11 mouse cellular contexts compared by ENCODE assay signal in genomic region chr10:69796421-69796886, GRCm38 (mm10).
A peak's percentile ranks its signal among the peaks of the same experiment; 100 is the strongest.
DNase-seq lines count a peak whose midpoint lies in the region; ATAC-seq lines count a peak whose summit lies in the region.
"Had no signal": no experiment of that assay in that cellular context is flagged by ENCODE, and none has a peak within 500 bp of the region (broad histone marks: within the 10 kb centered on the region; RNA-seq: fewer than 3 reads in every experiment).

No protein-coding gene starts in this region.

- DNase-seq in hindbrain, embryonic 14.5 days (ENCODE audit: low spot score): no peak
- no peak for DNase-seq in hindbrain, embryonic 11.5 days (ENCODE audit: low spot score)
- DNase-seq in right cerebral cortex, postnatal 14 days: peak; percentile 18
- DNase-seq in right cerebral cortex, adult 2 months (ENCODE audit: low spot score in 2 of 2): no peak
- DNase-seq in cerebellum, postnatal 14 days: peak; percentile 74 to 81
- no peak for DNase-seq in thymus, postnatal 4 days
- no peak for DNase-seq in urinary bladder, postnatal 14 days (ENCODE audit: low spot score)

- no peaks in the 10 kb centered on the region for H3K9me3 ChIP-seq in hindbrain, embryonic 14.5 days (ENCODE audit: control insufficient read depth, low read length)
- no peaks in the 10 kb centered on the region for H3K9me3 ChIP-seq in hindbrain, embryonic 11.5 days (ENCODE audit: control insufficient read depth, low read length)
- no peaks in the 10 kb centered on the region for H3K9me3 ChIP-seq in neural tube, embryonic 15.5 days (replicated peaks)
- H3K9me3 ChIP-seq: neural tube, embryonic 12.5 days had no signal

- H3K4me1 ChIP-seq in hindbrain, embryonic 14.5 days (replicated peaks; ENCODE audit: control insufficient read depth, insufficient read depth, low read length): peaks cover 30% of the 10 kb centered on the region
- no peaks in the 10 kb centered on the region for H3K4me1 ChIP-seq in hindbrain, embryonic 11.5 days (replicated peaks; ENCODE audit: control insufficient read depth, insufficient read depth, low read length)
- peaks cover 43% of the 10 kb centered on the region for H3K4me1 ChIP-seq in neural tube, embryonic 15.5 days

- no peaks in the 10 kb centered on the region for H3K36me3 ChIP-seq in hindbrain, embryonic 14.5 days (replicated peaks; ENCODE audit: control insufficient read depth, insufficient read depth)
- H3K36me3 ChIP-seq in hindbrain, embryonic 11.5 days (ENCODE audit: control insufficient read depth, insufficient read depth, low read length): no peaks in the 10 kb centered on the region
- no peaks in the 10 kb centered on the region for H3K36me3 ChIP-seq in neural tube, embryonic 15.5 days
- H3K36me3 ChIP-seq: neural tube, embryonic 12.5 days had no signal

- peak overlapping the region; percentile 39; the same call in 1 of the 2 replicates for H3K27ac ChIP-seq in hindbrain, embryonic 14.5 days
- no peak overlapping the region for H3K27ac ChIP-seq in hindbrain, embryonic 11.5 days (ENCODE audit: low read depth, low read length)
- peak overlapping the region; percentile 29; the same call in 1 of the 2 replicates for H3K27ac ChIP-seq in neural tube, embryonic 15.5 days (replicated peaks)
- H3K27ac ChIP-seq: neural tube, embryonic 12.5 days had no signal

- H3K9ac ChIP-seq in hindbrain, embryonic 14.5 days: no peak overlapping the region
- no peak overlapping the region for H3K9ac ChIP-seq in hindbrain, embryonic 11.5 days (ENCODE audit: low read depth, low read length)
- no peak overlapping the region for H3K9ac ChIP-seq in neural tube, embryonic 15.5 days (replicated peaks)
- H3K9ac ChIP-seq: neural tube, embryonic 12.5 days had no signal

- 51% methylated on average over 8 of the region's 8 CpGs for WGBS in hindbrain, embryonic 14.5 days
- WGBS in hindbrain, embryonic 11.5 days: 86% methylated on average over 8 of the region's 8 CpGs
- 55% methylated on average over 8 of the region's 8 CpGs for WGBS in neural tube, embryonic 15.5 days

- H3K4me3 ChIP-seq in hindbrain, embryonic 14.5 days (replicated peaks; ENCODE audit: low read length): no peak overlapping the region
- H3K4me3 ChIP-seq in hindbrain, embryonic 11.5 days (ENCODE audit: low read depth, low read length): no peak overlapping the region
- H3K4me3 ChIP-seq in neural tube, embryonic 15.5 days (replicated peaks): no peak overlapping the region
- H3K4me3 ChIP-seq: neural tube, embryonic 12.5 days had no signal

- no peak for ATAC-seq in hindbrain, embryonic 14.5 days (ENCODE audit: low FRiP score)
- ATAC-seq in hindbrain, embryonic 11.5 days (ENCODE audit: low FRiP score): no peak
- ATAC-seq in neural tube, embryonic 15.5 days (ENCODE audit: low FRiP score): no peak
- ATAC-seq: inflammation-experienced regulatory T-cells, adult 6 months; Patski had no signal

- H3K27me3 ChIP-seq in hindbrain, embryonic 14.5 days (ENCODE audit: control insufficient read depth, insufficient read depth, low read length): no peaks in the 10 kb centered on the region
- H3K27me3 ChIP-seq in hindbrain, embryonic 11.5 days (ENCODE audit: control insufficient read depth, insufficient read depth, low read length): no peaks in the 10 kb centered on the region
- no peaks in the 10 kb centered on the region for H3K27me3 ChIP-seq in neural tube, embryonic 15.5 days (replicated peaks)
- H3K27me3 ChIP-seq: neural tube, embryonic 12.5 days; Patski had no signal

- no peak overlapping the region for H3K4me2 ChIP-seq in hindbrain, embryonic 14.5 days (replicated peaks)
- H3K4me2 ChIP-seq in hindbrain, embryonic 11.5 days (replicated peaks; ENCODE audit: low read depth, low read length): no peak overlapping the region
- H3K4me2 ChIP-seq in neural tube, embryonic 15.5 days: no peak overlapping the region
- H3K4me2 ChIP-seq: neural tube, embryonic 12.5 days had no signal

Comparison
In these comparisons a context has a peak if more than half of its experiments do, and no peak if none do; other contexts are left out.
1. DNase-seq: peak in right cerebral cortex, postnatal 14 days (single experiment) and cerebellum, postnatal 14 days (2 of 2); none in hindbrain, embryonic 14.5 days (single experiment), hindbrain, embryonic 11.5 days (single experiment), right cerebral cortex, adult 2 months (0 of 2), thymus, postnatal 4 days (single experiment) and urinary bladder, postnatal 14 days (single experiment).